Mouse (Mus musculus) lung, adult 2 months (tissue): ENCODE measurements at regions not wholly inside any gene's neighbourhood (a gene's known extent, or its start where the extent isn't known, plus 50 kb on each side); places are given as distances from the start of the nearest gene placed in this dataset.

ENCODE experiments used
- CTCF ChIP-seq: fragments of 200-500 bp; IDR thresholded peaks from 2 replicates; pipeline ENCODE4 v1.5.1; 2011; ENCODE audit warnings: mild to moderate bottlenecking, low read length, control low read depth; ENCODE audit not compliant: insufficient read depth
- POLR2A ChIP-seq: fragments of 200-500 bp; IDR thresholded peaks from 2 replicates; pipeline ENCODE4 v1.6.1; 2011; ENCODE audit warnings: low read depth, mild to moderate bottlenecking, control low read depth, low read length, borderline replicate concordance; ENCODE audit errors: extremely low read depth

GRCm38 (mm10) chr3:78981057-78981456 is 305.3 kb downstream of the Rapgef2 start:
- TF ChIP-seq CTCF (no peak), POLR2A (no peak)
